Mouse (Mus musculus) neural tube, embryonic 14.5 days (tissue): ENCODE results near the gene Apobec2. TPM values are rescaled to one million over a fixed set of nuclear protein-coding genes. Genes with fewer than 3 reads are reported as not detected.

Experiments
- ATAC-seq: fragments of 200-750 bp; cut with Nextera tagmentation; 2 replicates; pipeline ENCODE4 v1.8.0; 2017; ENCODE audit warnings: low read depth, mild to moderate bottlenecking, moderate TSS enrichment, moderate library complexity
- H3K27ac ChIP-seq: fragments of 300-500 bp; sonication (generic); 2 replicates; pipeline ENCODE4 v1.5.1; 2014; ENCODE audit warnings: low read depth, mild to moderate bottlenecking, control low read depth, low read length, moderate library complexity, mixed read lengths
- H3K27me3 ChIP-seq: fragments of 300-500 bp; sonication (generic); 2 replicates; pipeline ENCODE4 v1.6.1; 2014; ENCODE audit warnings: low read length; ENCODE audit not compliant: control insufficient read depth, insufficient read depth
- H3K36me3 ChIP-seq: fragments of 300-500 bp; sonication (generic); 2 replicates; pipeline ENCODE4 v1.6.1; 2014; ENCODE audit warnings: low read length, mixed read lengths; ENCODE audit not compliant: control insufficient read depth, insufficient read depth
- H3K4me1 ChIP-seq: fragments of 300-500 bp; sonication (generic); 2 replicates; pipeline ENCODE4 v1.6.1; 2014; ENCODE audit warnings: low read length; ENCODE audit not compliant: control insufficient read depth, insufficient read depth
- H3K4me2 ChIP-seq: fragments of 300-500 bp; sonication (generic); 2 replicates; pipeline ENCODE4 v1.6.1; 2014; ENCODE audit warnings: mild to moderate bottlenecking, low read depth, low read length, control low read depth
- H3K4me3 ChIP-seq: fragments of 300-500 bp; sonication (generic); 2 replicates; pipeline ENCODE4 v1.5.1; 2014; ENCODE audit warnings: low read depth, low read length, control low read depth, mixed read lengths
- H3K9ac ChIP-seq: fragments of 300-500 bp; sonication (generic); replicated peaks from 2 replicates; pipeline ENCODE4 v1.6.1; 2014; ENCODE audit warnings: low read depth, mild to moderate bottlenecking, control low read depth, low read length, mixed read lengths
- H3K9me3 ChIP-seq: fragments of 300-500 bp; sonication (generic); 2 replicates; pipeline ENCODE4 v1.6.1; 2016; ENCODE audit warnings: low read length; ENCODE audit not compliant: control insufficient read depth
- WGBS: fragments of 180-500 bp; shearing (Covaris S2); extraction: QIAGEN DNeasy Blood & Tissue Kit; methylation state at CpG from one replicate; pipeline ENCODE4 v1.1.7; 2014; 5-methylcytosine and 5-hydroxymethylcytosine counted together
- polyA plus RNA-seq: library from polyadenylated mRNA; unstranded; fragments of >200 nt; fragmentation: Nextera tagmentation; extraction: Ambion mirVana; gene quantifications from 2 replicates; pipeline ENCODE4 v1.2.1, GENCODE M21; 2014

Apobec2 gene
- polyA plus RNA-seq, 1 experiment from 2014 or later: 0.75 TPM

- Histone ChIP-seq H3K9me3 (no peaks in the 10 kb centered on the region), H3K27me3 (no peaks in the 10 kb centered on the region), H3K4me3 (no peak overlapping the region), H3K4me2 (no peak overlapping the region), H3K27ac (no peak overlapping the region), H3K36me3 (no peaks in the 10 kb centered on the region), H3K4me1 (no peaks in the 10 kb centered on the region), H3K9ac (no peak overlapping the region)
- no peak for ATAC-seq
- 94% methylated on average over 13 of the region's 13 CpGs for WGBS
Measured at GRCm38 (mm10) chr17:48457971-48458653, 25.4 kb upstream of the Apobec2 start.

DNA sequence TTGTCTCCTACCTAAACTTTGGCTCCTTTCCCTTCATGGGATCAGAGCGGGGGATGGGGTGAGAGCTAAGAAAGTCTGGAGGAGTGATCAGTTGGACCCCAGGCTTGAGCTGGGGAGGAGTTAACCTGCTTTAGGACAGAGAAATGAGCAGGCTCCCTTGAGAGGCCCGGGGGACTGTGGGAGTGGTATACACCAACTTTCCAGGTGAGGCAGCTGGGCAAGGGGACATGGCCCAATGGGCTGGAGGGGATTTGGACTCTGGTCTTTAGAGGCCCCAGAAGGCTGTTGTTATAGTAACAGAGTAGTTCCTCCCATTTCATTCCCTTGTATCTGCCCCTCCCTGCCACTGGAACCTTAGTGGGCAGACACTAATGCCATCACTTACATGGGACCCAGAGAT is 23.2 kb upstream of the Apobec2 start:
- Histone ChIP-seq H3K9me3 (no peaks in the 10 kb centered on the region), H3K9ac (no peak overlapping the region), H3K4me2 (no peak overlapping the region), H3K27me3 (no peaks in the 10 kb centered on the region), H3K4me1 (no peaks in the 10 kb centered on the region), H3K36me3 (no peaks in the 10 kb centered on the region), H3K27ac (no peak overlapping the region), H3K4me3 (no peak overlapping the region)
- ATAC-seq: no peak
- 90% methylated on average over 2 of the region's 2 CpGs for WGBS

DNA sequence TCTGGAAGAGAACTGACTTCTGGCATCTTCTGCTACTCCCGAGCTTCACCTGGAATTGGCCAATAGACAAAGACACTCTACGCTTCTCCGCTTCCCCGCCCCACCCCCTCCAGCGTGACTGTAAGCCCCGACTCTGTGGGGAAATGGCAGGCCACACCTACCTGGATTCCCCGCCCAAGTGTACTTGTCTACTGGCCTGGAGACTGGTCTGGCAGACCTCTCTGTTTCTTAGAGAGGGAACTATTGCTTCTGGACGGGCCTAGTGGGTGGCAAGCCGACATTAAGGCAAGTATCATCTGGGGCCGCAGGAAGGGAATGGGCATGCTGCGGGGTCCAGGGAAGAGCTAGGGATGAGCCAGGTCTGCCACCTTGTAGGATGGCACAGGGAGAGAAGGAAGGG is 22.0 kb upstream of the Apobec2 start, which contains the start of gene Unc5cl:
TSS of gene Unc5cl (plus strand) at position 214 of the 400 bp plus-strand sequence.
- Histone ChIP-seq H3K9ac (no peak within 1 kb of the TSS), H3K4me1 (no peaks in the 10 kb centered on the region), H3K4me2 (no peak within 1 kb of the TSS), H3K9me3 (no peaks in the 10 kb centered on the region), H3K36me3 (no peaks in the 10 kb centered on the region), H3K27me3 (no peaks in the 10 kb centered on the region), H3K4me3 (no peak within 1 kb of the TSS), H3K27ac (no peak within 1 kb of the TSS)
- no peak for ATAC-seq
- 64% methylated on average over 11 of the region's 11 CpGs for WGBS

- 68% methylated on average over 7 of the region's 7 CpGs for WGBS
- no peaks in the 10 kb centered on the region for H3K4me1 ChIP-seq
- no peaks in the 10 kb centered on the region for H3K27me3 ChIP-seq
- no peak overlapping the region for H3K9ac ChIP-seq
- no peak overlapping the region for H3K4me2 ChIP-seq
- H3K36me3 ChIP-seq: no peaks in the 10 kb centered on the region
- H3K9me3 ChIP-seq: no peaks in the 10 kb centered on the region
- ATAC-seq: no peak
- no peak overlapping the region for H3K27ac ChIP-seq
- no peak overlapping the region for H3K4me3 ChIP-seq
Measured at GRCm38 (mm10) chr17:48454190-48454589, 21.5 kb upstream of the Apobec2 start.

- no peak overlapping the region for H3K4me2 ChIP-seq
- no peak for ATAC-seq
- no peaks in the 10 kb centered on the region for H3K36me3 ChIP-seq
- no peak overlapping the region for H3K27ac ChIP-seq
- no peak overlapping the region for H3K4me3 ChIP-seq
- no peaks in the 10 kb centered on the region for H3K4me1 ChIP-seq
- H3K27me3 ChIP-seq: no peaks in the 10 kb centered on the region
- no peak overlapping the region for H3K9ac ChIP-seq
- H3K9me3 ChIP-seq: no peaks in the 10 kb centered on the region
- WGBS: 82% methylated on average over 7 of the region's 7 CpGs
Measured at GRCm38 (mm10) chr17:48453489-48453888, 20.8 kb upstream of the Apobec2 start.

GRCm38 (mm10) chr17:48451753-48452444 is 19.2 kb upstream of the Apobec2 start:
- Histone ChIP-seq H3K36me3 (no peaks in the 10 kb centered on the region), H3K27ac (no peak overlapping the region), H3K9ac (no peak overlapping the region), H3K4me1 (no peaks in the 10 kb centered on the region), H3K27me3 (no peaks in the 10 kb centered on the region), H3K9me3 (no peaks in the 10 kb centered on the region), H3K4me2 (no peak overlapping the region), H3K4me3 (no peak overlapping the region)
- 72% methylated on average over 9 of the region's 9 CpGs for WGBS
- no peak for ATAC-seq

DNA sequence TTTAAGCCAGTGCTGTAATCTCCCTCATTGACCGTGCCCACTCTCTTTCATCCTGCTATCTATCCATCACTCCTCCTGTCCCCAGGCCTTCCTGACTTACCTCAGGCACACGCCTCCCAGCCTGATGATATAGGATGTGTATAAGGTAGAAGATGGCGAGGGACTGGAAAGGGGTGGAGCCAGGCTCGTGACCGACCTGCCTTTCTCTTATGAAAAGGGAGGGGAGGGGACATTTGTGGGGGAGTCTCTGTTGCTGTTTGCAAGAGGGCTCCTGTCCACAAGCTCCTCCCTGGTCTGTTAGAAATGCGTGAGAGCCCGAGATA is 18.6 kb upstream of the Apobec2 start, which contains the start of gene Tspo2:
TSS of gene Tspo2 (minus strand) at position 170 of the 323 bp plus-strand sequence.
- no peak for ATAC-seq
- H3K27ac ChIP-seq: no peak within 1 kb of the TSS
- no peaks in the 10 kb centered on the region for H3K36me3 ChIP-seq
- H3K4me1 ChIP-seq: no peaks in the 10 kb centered on the region
- H3K4me3 ChIP-seq: no peak within 1 kb of the TSS
- no peaks in the 10 kb centered on the region for H3K27me3 ChIP-seq
- no peaks in the 10 kb centered on the region for H3K9me3 ChIP-seq
- WGBS: 62% methylated on average over 7 of the region's 7 CpGs
- H3K4me2 ChIP-seq: no peak within 1 kb of the TSS
- no peak within 1 kb of the TSS for H3K9ac ChIP-seq

GRCm38 (mm10) chr17:48450666-48451352 is 18.1 kb upstream of the Apobec2 start:
- H3K27me3 ChIP-seq: no peaks in the 10 kb centered on the region
- no peak overlapping the region for H3K4me2 ChIP-seq
- H3K9me3 ChIP-seq: no peaks in the 10 kb centered on the region
- 79% methylated on average over 13 of the region's 13 CpGs for WGBS
- no peak overlapping the region for H3K27ac ChIP-seq
- H3K4me1 ChIP-seq: no peaks in the 10 kb centered on the region
- no peak overlapping the region for H3K9ac ChIP-seq
- H3K4me3 ChIP-seq: no peak overlapping the region
- no peak for ATAC-seq
- H3K36me3 ChIP-seq: no peaks in the 10 kb centered on the region

DNA sequence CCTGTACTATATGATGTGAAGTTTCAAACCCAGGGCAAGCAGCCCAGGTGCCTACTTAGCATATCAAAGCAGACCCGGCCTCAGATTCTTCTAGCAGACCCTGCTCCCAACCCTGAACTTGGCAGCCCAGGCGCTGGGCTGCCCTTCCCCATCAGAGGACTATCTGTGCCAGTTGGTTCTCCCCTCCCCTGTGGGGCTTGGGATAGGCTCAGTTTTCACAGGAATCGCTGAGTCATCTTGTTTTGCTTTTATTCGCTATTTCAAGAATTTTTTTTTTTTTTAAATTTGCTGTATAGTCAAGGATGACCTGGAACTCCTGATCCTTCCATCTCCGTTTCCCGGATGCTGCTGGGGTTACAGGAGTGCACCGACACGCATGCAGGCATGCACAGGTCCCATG is 14.9 kb upstream of the Apobec2 start:
- no peaks in the 10 kb centered on the region for H3K36me3 ChIP-seq
- no peak overlapping the region for H3K4me3 ChIP-seq
- no peaks in the 10 kb centered on the region for H3K9me3 ChIP-seq
- H3K27me3 ChIP-seq: no peaks in the 10 kb centered on the region
- no peak overlapping the region for H3K4me2 ChIP-seq
- no peaks in the 10 kb centered on the region for H3K4me1 ChIP-seq
- no peak overlapping the region for H3K27ac ChIP-seq
- no peak overlapping the region for H3K9ac ChIP-seq
- 83% methylated on average over 8 of the region's 8 CpGs for WGBS
- no peak for ATAC-seq
